Mouse (Mus musculus): ENCODE measurements around the gene Adcy4. TPM values are rescaled to one million over a fixed set of nuclear protein-coding genes. Genes with fewer than 3 reads are reported as not detected.
A peak's percentile ranks its signal among the peaks of the same experiment; 100 is the strongest.

Gene Adcy4
- 17.7 TPM in 2 replicates for polyA plus RNA-seq (2015; fragmentation: Nextera tagmentation; extraction: Ambion mirVana)

DNA sequence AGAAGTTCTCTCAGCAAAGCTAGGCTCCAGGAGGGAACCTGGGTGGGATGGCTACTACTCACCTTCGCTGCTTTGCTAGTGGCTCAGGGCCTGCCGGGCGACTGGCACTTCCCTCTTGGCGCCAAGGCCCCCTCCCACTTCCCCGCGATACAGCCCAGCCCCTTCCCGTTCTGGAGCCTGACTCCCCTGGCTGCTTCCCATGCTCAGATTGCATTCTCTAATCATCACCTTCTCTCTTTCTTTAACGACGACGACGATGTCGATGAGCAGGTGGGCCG lies at the start of gene Adcy4:
Gene Adcy4, minus strand, starts transcription at position 138 of the 278 bp plus-strand sequence.
- Histone ChIP-seq H3K9ac (peak within 1 kb of the TSS; percentile 85), H3K36me3 (peaks cover 20% of the 10 kb centered on the region), H3K9me3 (no peaks in the 10 kb centered on the region), H3K27ac (replicated peaks) (peak within 1 kb of the TSS; percentile 93), H3K27me3 (replicated peaks) (peaks cover 79% of the 10 kb centered on the region), H3K4me3 (peak within 1 kb of the TSS; percentile 61), H3K4me1 (peaks cover 64% of the 10 kb centered on the region), H3K4me2 (peak within 1 kb of the TSS; percentile 73)
- WGBS: under 1% methylated on average over 13 of the region's 13 CpGs
- ATAC-seq (ENCODE audit: extremely low read depth, insufficient number of reproducible peaks, low FRiP score, low TSS enrichment): no peak

DNA sequence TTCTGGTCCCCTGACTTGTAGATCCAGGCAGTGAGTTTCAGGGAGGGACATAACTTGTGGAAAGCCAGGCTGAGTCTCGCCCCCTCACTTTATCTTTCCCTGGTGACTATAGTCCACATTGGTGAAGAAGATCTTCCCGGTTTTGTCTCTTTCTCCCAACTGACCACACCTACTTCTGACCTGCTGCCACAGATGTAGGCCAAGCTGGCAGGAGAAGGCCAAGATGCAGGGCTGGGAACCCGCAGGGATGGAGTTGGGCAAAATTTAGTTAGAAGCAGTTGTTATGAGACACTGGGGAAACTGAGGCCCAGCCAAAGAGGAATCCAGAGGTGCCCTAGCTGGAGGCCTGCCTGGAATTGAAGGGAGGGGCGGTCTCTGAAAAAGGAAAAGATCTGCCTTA lies 49.2 kb upstream of the Adcy4 start:
- H3K9ac ChIP-seq: no peak overlapping the region
- H3K4me1 ChIP-seq: peaks cover 28% of the 10 kb centered on the region
- no peak overlapping the region for H3K27ac ChIP-seq (replicated peaks)
- 70% methylated on average over 4 of the region's 4 CpGs for WGBS
- no peaks in the 10 kb centered on the region for H3K9me3 ChIP-seq
- H3K4me3 ChIP-seq: no peak overlapping the region
- no peak for ATAC-seq (ENCODE audit: extremely low read depth, insufficient number of reproducible peaks, low FRiP score, low TSS enrichment)
- no peak overlapping the region for H3K4me2 ChIP-seq
- H3K36me3 ChIP-seq: peaks cover 22% of the 10 kb centered on the region
- 0 out of 2 replicates have a peak, but pooled peaks cover 3% of the 10 kb centered on the region for H3K27me3 ChIP-seq (replicated peaks)

DNA sequence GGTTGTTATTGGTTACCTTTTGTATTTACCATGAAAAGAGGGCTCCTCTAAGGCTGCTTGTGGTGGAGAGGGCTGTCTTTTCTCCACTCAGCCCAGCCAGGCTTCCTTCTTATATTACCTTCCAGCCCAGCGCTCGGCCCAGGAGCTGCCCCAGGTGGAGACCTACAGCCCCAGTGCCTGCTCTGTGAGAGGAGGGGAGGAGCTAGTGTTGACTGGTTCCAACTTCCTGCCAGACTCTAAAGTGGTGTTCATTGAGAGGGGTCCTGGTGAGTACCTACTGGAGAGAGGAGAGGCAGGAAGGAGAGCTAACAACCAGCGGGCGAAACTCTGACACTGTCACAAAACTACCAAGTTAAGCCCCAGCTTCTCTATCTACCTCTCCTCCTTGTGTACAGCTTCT lies 46.4 kb upstream of the Adcy4 start:
- ATAC-seq (ENCODE audit: extremely low read depth, insufficient number of reproducible peaks, low FRiP score, low TSS enrichment): no peak
- peaks cover 22% of the 10 kb centered on the region for H3K36me3 ChIP-seq
- H3K27me3 ChIP-seq (replicated peaks): peaks cover 27% of the 10 kb centered on the region
- H3K9ac ChIP-seq: no peak overlapping the region
- H3K4me3 ChIP-seq: no peak overlapping the region
- H3K9me3 ChIP-seq: no peaks in the 10 kb centered on the region
- no peak overlapping the region for H3K4me2 ChIP-seq
- peaks cover 52% of the 10 kb centered on the region for H3K4me1 ChIP-seq
- 71% methylated on average over 4 of the region's 4 CpGs for WGBS
- no peak overlapping the region for H3K27ac ChIP-seq (replicated peaks)

DNA sequence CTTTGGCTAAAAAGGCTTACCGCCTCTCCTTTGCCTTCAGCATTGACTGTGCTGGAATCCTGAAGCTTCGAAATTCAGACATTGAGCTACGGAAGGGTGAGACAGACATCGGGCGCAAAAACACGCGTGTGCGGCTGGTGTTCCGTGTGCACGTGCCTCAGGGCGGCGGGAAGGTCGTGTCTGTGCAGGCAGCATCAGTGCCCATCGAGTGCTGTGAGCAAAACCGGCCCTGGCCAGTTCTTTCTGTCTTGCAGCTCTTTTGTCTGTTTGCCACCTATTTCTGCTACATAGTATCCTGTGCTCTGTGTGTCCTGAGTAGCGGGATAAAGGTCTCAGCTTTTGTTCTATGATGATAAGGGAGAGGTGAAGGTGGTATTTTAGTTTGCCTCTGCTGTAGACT lies 46.0 kb upstream of the Adcy4 start:
- Histone ChIP-seq H3K9ac (no peak overlapping the region), H3K4me2 (no peak overlapping the region), H3K9me3 (no peaks in the 10 kb centered on the region), H3K27ac (replicated peaks) (no peak overlapping the region), H3K4me1 (peaks cover 51% of the 10 kb centered on the region), H3K27me3 (replicated peaks) (peaks cover 27% of the 10 kb centered on the region), H3K36me3 (peaks cover 22% of the 10 kb centered on the region), H3K4me3 (no peak overlapping the region)
- ATAC-seq (ENCODE audit: extremely low read depth, insufficient number of reproducible peaks, low FRiP score, low TSS enrichment): no peak
- WGBS: 86% methylated on average over 16 of the region's 16 CpGs

DNA sequence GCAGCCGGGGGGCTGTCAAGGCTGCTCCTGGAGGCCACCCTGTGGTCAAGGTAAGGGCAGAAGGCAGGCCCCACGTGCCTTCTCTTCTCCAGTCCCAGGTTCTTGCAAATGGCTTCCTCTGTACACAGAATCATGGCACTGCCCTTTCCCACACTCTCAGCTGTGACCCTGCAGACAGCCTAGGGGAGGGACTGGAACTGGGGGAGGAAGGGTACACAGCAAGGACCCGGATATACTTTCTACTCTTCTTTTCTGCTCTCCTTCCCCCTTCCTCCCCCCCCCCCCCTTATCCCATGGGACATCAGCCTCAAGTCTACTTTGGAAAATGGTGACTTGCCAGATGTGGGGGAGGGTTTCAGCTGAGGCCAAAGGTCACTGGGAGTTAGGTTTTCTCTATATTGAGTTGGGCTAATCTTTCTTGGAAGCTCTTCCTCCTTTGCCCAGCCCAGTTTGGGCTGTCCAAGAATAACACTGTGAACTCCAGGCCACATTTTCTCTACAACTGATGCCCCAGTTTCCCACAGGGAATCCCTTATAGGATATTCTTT lies 44.9 kb upstream of the Adcy4 start:
- H3K4me1 ChIP-seq: peaks cover 52% of the 10 kb centered on the region
- 0 out of 2 replicates have a peak overlapping the region, but pooled peaks have one; percentile 11 for H3K4me2 ChIP-seq
- 0 out of 2 replicates have a peak overlapping the region, but pooled peaks have one; percentile 1 for H3K9ac ChIP-seq

DNA sequence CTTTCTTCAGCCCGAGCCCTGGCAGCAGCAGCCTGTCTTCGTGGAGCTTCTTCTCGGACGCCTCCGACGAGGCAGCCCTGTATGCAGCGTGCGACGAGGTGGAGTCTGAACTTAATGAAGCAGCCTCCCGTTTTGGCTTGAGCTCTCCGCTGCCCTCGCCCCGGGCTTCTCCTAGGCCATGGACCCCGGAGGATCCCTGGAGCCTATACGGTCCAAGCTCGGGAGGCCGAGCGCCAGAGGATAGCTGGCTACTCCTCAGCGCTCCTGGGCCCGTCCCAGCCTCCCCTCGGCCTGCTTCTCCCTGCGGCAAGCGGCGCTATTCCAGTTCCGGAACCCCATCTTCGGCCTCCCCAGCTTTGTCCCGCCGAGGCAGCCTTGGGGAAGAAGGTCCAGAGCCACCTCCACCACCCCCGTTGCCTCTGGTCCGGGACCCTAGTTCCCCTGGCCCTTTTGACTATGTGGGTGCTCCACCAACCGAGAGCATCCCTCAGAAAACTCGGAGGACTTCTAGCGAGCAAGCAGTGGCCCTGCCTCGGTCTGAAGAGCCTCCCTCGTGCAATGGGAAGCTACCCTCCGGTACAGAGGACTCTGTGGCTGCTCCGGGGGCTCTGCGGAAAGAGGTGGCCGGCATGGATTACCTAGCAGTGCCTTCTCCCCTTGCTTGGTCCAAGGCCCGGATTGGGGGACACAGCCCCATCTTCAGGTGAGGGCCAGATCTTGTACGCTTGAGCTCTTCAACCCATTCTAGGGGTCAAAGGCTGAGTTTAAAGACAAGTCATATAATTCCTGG lies 42.9 kb upstream of the Adcy4 start:
- H3K9me3 ChIP-seq: no peaks in the 10 kb centered on the region
- H3K4me3 ChIP-seq: peak overlapping the region; percentile 71
- H3K4me2 ChIP-seq: peak overlapping the region; percentile 90
- H3K27ac ChIP-seq (replicated peaks): no peak overlapping the region
- peak overlapping the region; percentile 92 for H3K9ac ChIP-seq
- WGBS: 13% methylated on average over 41 of the region's 41 CpGs
- H3K36me3 ChIP-seq: peaks cover 22% of the 10 kb centered on the region
- peaks cover 61% of the 10 kb centered on the region for H3K4me1 ChIP-seq
- no peak for ATAC-seq (ENCODE audit: extremely low read depth, insufficient number of reproducible peaks, low FRiP score, low TSS enrichment)
- peaks cover 27% of the 10 kb centered on the region for H3K27me3 ChIP-seq (replicated peaks)

More for the DNA sequence above, 44.9 kb upstream of the Adcy4 start:
- H3K4me3 ChIP-seq: no peak overlapping the region
- ATAC-seq (ENCODE audit: extremely low read depth, insufficient number of reproducible peaks, low FRiP score, low TSS enrichment): no peak
- peaks cover 27% of the 10 kb centered on the region for H3K27me3 ChIP-seq (replicated peaks)
- peaks cover 22% of the 10 kb centered on the region for H3K36me3 ChIP-seq
- H3K27ac ChIP-seq (replicated peaks): peak overlapping the region; percentile 46; the same call in 1 of the 2 replicates
- no peaks in the 10 kb centered on the region for H3K9me3 ChIP-seq
- 43% methylated on average over 3 of the region's 3 CpGs for WGBS

DNA sequence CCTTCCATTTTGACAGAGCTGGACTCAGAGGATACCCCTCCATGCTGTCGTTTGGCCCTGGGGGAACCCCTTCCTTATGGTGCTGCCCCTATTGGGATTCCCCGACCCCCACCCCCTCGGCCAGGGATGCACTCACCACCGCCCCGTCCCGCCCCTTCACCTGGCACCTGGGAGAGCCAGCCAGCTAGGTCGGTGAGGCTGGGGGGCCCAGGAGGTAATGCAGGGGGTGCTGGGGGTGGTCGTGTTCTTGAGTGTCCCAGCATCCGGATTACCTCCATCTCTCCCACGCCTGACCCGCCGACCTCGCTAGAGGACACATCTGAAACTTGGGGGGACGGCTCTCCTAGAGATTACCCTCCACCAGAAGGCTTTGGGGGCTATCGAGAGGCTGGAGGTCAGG lies 42.2 kb upstream of the Adcy4 start:
- no peaks in the 10 kb centered on the region for H3K9me3 ChIP-seq
- peak overlapping the region; percentile 95; the same call in 1 of the 2 replicates for H3K27ac ChIP-seq (replicated peaks)
- peak overlapping the region; percentile 90 for H3K4me2 ChIP-seq
- H3K4me3 ChIP-seq: peak overlapping the region; percentile 71
- H3K9ac ChIP-seq: peak overlapping the region; percentile 92
- H3K4me1 ChIP-seq: peaks cover 61% of the 10 kb centered on the region
- ATAC-seq (ENCODE audit: extremely low read depth, insufficient number of reproducible peaks, low FRiP score, low TSS enrichment): no peak
- H3K36me3 ChIP-seq: peaks cover 17% of the 10 kb centered on the region
- H3K27me3 ChIP-seq (replicated peaks): peaks cover 24% of the 10 kb centered on the region
- WGBS: 4% methylated on average over 15 of the region's 15 CpGs

DNA sequence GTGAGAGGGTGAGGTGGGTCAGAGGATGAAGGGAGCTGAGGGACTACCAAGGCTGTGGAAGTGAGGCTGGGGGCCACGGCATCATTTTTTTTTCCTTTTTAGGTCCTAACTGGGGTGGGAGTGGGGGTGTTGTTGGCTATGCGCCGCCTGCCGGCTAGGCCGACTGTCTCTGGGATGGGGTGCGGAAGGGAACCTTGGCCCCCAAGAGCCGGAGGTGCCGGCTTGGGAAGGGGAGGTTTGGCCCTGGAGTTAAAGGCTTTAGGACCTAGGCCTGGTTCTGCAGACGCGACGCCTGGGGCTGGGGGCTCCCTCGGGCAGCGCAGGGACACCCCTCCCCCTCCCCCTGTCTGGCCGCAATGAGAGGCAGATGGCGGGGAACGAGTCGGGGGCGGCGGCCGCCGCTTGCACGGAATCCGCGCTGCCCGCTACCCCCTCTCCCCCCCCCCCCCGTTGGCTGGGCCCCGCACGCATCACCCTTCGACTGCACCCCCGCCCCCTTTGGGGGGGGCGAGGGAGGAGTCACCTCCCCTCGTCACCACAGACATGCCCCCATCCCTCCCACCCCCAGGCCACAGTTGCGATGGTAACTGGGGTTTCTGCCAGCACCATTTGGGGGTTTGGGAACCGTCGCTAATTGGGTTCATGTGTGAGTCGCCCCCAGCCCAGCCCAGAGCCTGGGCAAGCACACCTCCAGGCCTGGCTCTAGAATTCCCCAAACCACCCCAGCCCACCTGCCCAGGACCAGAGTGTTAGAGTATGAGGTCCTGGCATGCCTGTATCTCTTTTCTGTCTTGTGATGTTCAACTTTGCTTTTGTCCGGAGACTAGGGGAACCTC lies 41.5 kb upstream of the Adcy4 start:
- Histone ChIP-seq H3K4me1 (peaks cover 61% of the 10 kb centered on the region), H3K4me3 (peak overlapping the region; percentile 71), H3K4me2 (peak overlapping the region; percentile 90), H3K36me3 (peaks cover 10% of the 10 kb centered on the region), H3K27ac (replicated peaks) (peak overlapping the region; percentile 95), H3K27me3 (replicated peaks) (peaks cover 24% of the 10 kb centered on the region), H3K9me3 (no peaks in the 10 kb centered on the region), H3K9ac (peak overlapping the region; percentile 92)
- ATAC-seq (ENCODE audit: extremely low read depth, insufficient number of reproducible peaks, low FRiP score, low TSS enrichment): no peak
- WGBS: 1% methylated on average over 30 of the region's 37 CpGs

DNA sequence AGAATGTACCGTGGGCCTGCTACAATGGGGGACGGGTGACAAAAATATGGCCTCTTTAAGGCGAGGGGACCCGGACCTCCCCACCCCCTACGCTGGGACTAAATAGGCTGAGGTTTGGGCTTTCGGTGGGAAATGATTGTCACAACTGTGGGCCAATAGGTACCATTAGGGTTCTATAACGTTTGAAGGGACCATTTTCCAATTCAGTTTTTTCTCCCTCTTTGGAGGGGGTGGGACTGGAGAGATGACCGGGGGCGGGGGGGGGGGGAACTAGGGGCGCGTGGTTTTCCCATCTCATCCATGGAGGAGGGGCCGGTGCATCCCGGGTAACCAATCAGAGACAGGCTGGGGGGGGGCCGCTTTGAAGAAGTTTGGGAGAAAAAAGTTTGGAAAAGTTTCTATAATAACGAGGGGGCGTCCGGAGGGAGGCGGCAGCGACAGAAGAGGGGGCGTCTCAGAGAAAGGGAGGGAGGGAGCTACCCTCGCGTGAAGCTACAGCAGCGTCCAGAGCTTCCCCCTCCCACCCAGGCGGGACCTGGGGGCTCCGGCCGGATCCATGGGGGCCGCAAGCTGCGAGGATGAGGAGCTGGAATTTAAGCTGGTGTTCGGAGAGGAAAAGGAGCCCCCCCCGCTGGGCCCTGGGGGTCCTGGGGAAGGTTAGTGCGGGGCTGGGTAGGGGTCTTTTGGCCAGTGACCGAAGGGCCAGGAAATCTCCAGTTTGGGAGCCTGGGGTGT lies 40.8 kb upstream of the Adcy4 start:
- no peaks in the 10 kb centered on the region for H3K9me3 ChIP-seq
- peak overlapping the region; percentile 90 for H3K4me2 ChIP-seq
- H3K9ac ChIP-seq: peak overlapping the region; percentile 92
- WGBS: 1% methylated on average over 32 of the region's 32 CpGs
- peaks cover 61% of the 10 kb centered on the region for H3K4me1 ChIP-seq
- peaks cover 3% of the 10 kb centered on the region; the same call in 1 of the 2 replicates for H3K36me3 ChIP-seq
- ATAC-seq (ENCODE audit: extremely low read depth, insufficient number of reproducible peaks, low FRiP score, low TSS enrichment): no peak
- peaks cover 24% of the 10 kb centered on the region for H3K27me3 ChIP-seq (replicated peaks)
- peak overlapping the region; percentile 71 for H3K4me3 ChIP-seq
- H3K27ac ChIP-seq (replicated peaks): peak overlapping the region; percentile 95

DNA sequence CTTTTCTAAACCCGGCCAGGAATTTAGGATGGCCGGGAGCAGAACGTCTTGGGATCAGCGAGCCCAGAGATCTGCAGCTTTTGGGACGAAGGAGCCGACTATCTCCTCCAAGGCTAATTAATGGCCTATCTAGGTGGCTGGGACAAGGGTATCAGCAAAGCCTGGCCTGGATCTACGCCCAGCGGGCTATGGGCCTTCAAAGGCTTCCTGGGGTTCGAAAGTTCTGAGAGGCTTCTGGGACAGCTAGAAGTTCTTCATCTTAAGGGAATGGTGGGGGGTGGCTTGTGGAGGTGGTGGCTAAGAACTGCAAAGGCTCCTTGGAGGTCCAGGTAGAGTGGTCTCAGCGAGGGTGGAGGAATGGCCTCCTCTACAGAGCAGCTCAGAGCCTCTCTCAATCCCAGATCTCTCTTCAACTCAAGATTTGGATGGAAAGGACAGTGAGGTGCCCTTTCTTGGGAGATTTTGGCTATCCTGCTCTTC lies 40.1 kb upstream of the Adcy4 start:
- Histone ChIP-seq H3K36me3 (no peaks in the 10 kb centered on the region), H3K9ac (peak overlapping the region; percentile 92), H3K27ac (replicated peaks) (peak overlapping the region; percentile 95), H3K4me3 (peak overlapping the region; percentile 71), H3K4me1 (peaks cover 57% of the 10 kb centered on the region), H3K27me3 (replicated peaks) (peaks cover 24% of the 10 kb centered on the region), H3K9me3 (no peaks in the 10 kb centered on the region), H3K4me2 (peak overlapping the region; percentile 90)
- ATAC-seq (ENCODE audit: extremely low read depth, insufficient number of reproducible peaks, low FRiP score, low TSS enrichment): no peak
- WGBS: 3% methylated on average over 10 of the region's 10 CpGs
